Mouse (Mus musculus): Measurements from ENCODE around the gene Agbl3. TPM values are rescaled to one million over a fixed set of nuclear protein-coding genes. Genes with fewer than 3 reads are reported as not detected.

Gene Agbl3
- polyA plus RNA-seq, 1 experiment from 2014 or later, result 16.0 TPM

DNA sequence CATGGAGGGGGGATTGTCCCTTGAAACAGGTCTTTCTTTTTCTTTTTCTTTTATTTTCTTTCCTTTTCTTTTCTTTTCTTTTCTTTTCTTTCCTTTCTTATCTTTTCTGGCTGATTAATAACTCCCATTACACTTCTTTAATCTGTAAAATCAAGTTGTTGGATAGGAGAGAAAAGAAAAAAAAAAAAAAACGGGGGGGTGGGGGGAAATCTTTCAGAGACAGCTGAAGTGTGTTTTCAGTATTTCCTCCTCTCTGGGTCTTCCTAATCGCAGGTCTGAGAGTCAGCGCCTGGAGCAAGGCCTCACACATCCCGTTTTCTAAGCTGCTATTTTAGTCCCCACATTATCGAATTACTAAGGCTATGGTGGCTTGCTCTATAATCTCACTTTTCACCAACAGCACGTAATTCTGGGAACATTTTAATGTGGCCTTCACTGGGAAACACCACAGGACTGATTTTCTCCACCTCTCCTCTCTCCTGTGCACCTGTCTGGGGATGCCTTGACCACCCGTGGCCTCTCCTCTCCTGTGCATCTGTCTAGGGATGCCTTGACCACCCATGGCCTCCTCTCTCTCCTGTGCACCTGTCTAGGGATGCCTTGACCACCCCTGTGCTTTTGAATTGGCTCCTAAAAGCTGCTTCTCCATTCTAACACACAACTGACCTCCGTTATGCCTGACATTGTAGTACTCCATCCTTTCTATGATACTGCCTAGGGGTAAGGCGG, 83.7 kb downstream of the Agbl3 start:
- Histone ChIP-seq H3K27ac (ENCODE audit: low read length) (peak overlapping the region; percentile 84), H3K9me3 (ENCODE audit: low read length) (no peaks in the 10 kb centered on the region), H3K4me3 (ENCODE audit: low read depth, low read length) (peak overlapping the region; percentile 38), H3K4me1 (ENCODE audit: insufficient read depth, low read depth, low read length) (peaks cover 40% of the 10 kb centered on the region), H3K9ac (replicated peaks; ENCODE audit: low read depth) (peak overlapping the region; percentile 27), H3K4me2 (replicated peaks; ENCODE audit: low read depth, low read length) (peak overlapping the region; percentile 49), H3K27me3 (replicated peaks; ENCODE audit: insufficient read depth, low read length) (no peaks in the 10 kb centered on the region), H3K36me3 (ENCODE audit: insufficient read depth, low read length) (no peaks in the 10 kb centered on the region)
- DNase-seq (ENCODE audit: low spot score) (no peak), ATAC-seq (no peak)
- WGBS, result 60% methylated on average over 9 of the region's 9 CpGs
- TF ChIP-seq EP300 (IDR thresholded peaks at IDR 0.05) (no peak), CTCF (IDR thresholded peaks at IDR 0.05) (no peak)

DNA sequence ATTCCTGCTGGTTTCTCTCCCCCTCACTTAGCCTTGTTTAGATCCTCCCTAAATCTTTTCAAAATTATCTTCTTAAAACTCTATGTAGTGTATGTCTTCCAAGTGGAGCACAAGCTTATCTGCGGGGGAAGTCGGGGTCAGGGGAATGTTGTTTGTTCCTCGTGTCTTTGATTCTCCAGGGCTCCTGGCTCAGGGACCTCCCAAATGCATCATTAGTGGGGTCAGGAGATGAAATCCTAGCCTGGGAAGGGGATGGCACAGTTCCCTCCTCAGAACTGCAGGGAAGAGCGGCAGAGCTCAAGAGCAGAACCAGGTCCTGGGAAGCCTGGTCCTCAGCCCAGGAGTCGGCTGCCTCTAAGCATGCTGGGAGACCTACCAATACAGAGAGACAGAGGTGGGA, 85.0 kb downstream of the Agbl3 start:
- H3K4me2 ChIP-seq (replicated peaks; ENCODE audit: low read depth, low read length), result peak overlapping the region; percentile 32
- TF ChIP-seq EP300 (IDR thresholded peaks at IDR 0.05), result no peak
- TF ChIP-seq CTCF (IDR thresholded peaks at IDR 0.05), result no peak
- H3K27ac ChIP-seq (ENCODE audit: low read length), result peak overlapping the region; percentile 95
- no peak overlapping the region for H3K4me3 ChIP-seq (ENCODE audit: low read depth, low read length)
- WGBS, result 27% methylated on average over 5 of the region's 5 CpGs
- no peak for ATAC-seq
- no peaks in the 10 kb centered on the region for H3K27me3 ChIP-seq (replicated peaks; ENCODE audit: insufficient read depth, low read length)
- no peak for DNase-seq (ENCODE audit: low spot score)
- peaks cover 50% of the 10 kb centered on the region for H3K4me1 ChIP-seq (ENCODE audit: insufficient read depth, low read depth, low read length)
- H3K36me3 ChIP-seq (ENCODE audit: insufficient read depth, low read length), result no peaks in the 10 kb centered on the region
- no peaks in the 10 kb centered on the region for H3K9me3 ChIP-seq (ENCODE audit: low read length)
- no peak overlapping the region for H3K9ac ChIP-seq (replicated peaks; ENCODE audit: low read depth)

DNA sequence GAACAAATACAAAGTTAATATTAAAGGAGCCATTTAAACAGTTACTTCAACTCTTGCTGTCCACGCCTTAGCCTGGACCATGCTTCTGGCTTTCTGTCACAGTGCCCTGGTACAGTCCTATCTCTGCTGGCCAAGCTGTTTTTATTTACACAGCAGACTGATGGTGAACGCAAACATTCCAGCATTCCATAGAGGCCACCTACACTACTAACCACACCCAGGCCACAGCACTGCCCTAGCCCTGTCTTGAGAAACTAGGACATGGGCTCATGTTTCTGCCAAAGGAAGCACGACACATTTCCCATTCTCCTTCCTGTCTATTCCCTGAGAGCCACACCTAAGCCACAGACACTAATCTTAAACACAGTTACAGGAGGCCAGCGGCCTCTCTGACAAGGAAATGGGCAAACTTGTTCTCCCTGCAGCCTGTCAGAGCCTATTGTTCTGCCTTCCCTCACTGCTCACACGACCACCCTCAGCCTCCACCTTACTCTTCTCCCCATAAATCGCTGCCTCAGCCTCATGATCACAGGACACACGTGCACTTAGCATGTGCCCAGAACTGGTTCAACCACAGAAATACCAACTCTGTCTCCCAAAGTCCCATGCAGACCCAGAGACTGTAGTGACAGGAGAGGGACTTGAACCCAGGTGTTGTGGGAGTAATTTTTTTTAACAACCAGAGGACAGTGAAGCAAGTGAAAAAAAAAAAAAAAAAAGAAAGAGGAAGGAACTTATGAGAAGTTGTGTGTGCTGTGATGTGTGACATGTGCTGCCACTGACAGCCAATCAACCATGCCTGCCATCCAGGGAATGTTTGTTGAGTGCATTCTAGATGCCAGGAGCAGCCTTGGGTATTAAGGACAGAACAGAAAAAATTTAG, 85.7 kb downstream of the Agbl3 start:
- peaks cover 51% of the 10 kb centered on the region for H3K4me1 ChIP-seq (ENCODE audit: insufficient read depth, low read depth, low read length)
- DNase-seq (ENCODE audit: low spot score), result peak; percentile 92
- H3K4me2 ChIP-seq (replicated peaks; ENCODE audit: low read depth, low read length), result peak overlapping the region; percentile 32; the same call in 1 of the 2 replicates
- H3K9ac ChIP-seq (replicated peaks; ENCODE audit: low read depth), result no peak overlapping the region
- WGBS, result 22% methylated on average over 7 of the region's 7 CpGs
- no peaks in the 10 kb centered on the region for H3K36me3 ChIP-seq (ENCODE audit: insufficient read depth, low read length)
- ATAC-seq, result peak; percentile 90
- no peaks in the 10 kb centered on the region for H3K9me3 ChIP-seq (ENCODE audit: low read length)
- H3K27me3 ChIP-seq (replicated peaks; ENCODE audit: insufficient read depth, low read length), result no peaks in the 10 kb centered on the region
- peak; percentile 97 for TF ChIP-seq EP300 (IDR thresholded peaks at IDR 0.05)
- TF ChIP-seq CTCF (IDR thresholded peaks at IDR 0.05), result no peak
- no peak overlapping the region for H3K4me3 ChIP-seq (ENCODE audit: low read depth, low read length)
- H3K27ac ChIP-seq (ENCODE audit: low read length), result peak overlapping the region; percentile 95

DNA sequence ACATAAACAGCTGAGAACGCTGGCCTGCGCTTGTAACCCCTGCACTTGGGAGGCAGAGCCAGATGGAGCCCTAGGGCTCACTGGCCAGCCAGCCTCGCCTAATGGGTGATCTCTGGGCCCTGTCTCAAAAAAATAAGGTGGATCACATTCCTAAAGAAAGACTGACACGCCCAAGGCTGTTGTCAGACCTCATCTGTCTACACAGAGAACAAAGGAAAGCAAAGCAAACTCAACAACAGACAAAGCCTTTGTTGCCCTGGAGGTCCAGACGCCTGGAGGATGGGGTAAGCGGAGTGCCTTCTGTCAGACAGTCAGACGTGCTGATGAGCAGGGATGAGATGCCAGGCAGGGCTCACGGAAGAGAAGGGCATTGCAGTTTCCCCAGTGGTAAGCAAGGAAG, 86.6 kb downstream of the Agbl3 start:
- Histone ChIP-seq H3K4me2 (replicated peaks; ENCODE audit: low read depth, low read length) (no peak overlapping the region; the same call in 1 of the 2 replicates), H3K9me3 (ENCODE audit: low read length) (no peaks in the 10 kb centered on the region), H3K4me1 (ENCODE audit: insufficient read depth, low read depth, low read length) (peaks cover 51% of the 10 kb centered on the region), H3K36me3 (ENCODE audit: insufficient read depth, low read length) (no peaks in the 10 kb centered on the region), H3K4me3 (ENCODE audit: low read depth, low read length) (no peak overlapping the region), H3K9ac (replicated peaks; ENCODE audit: low read depth) (no peak overlapping the region), H3K27ac (ENCODE audit: low read length) (peak overlapping the region; percentile 95), H3K27me3 (replicated peaks; ENCODE audit: insufficient read depth, low read length) (no peaks in the 10 kb centered on the region)
- DNase-seq (ENCODE audit: low spot score) (peak; percentile 35), ATAC-seq (peak; percentile 3)
- no peak for TF ChIP-seq CTCF (IDR thresholded peaks at IDR 0.05)
- TF ChIP-seq EP300 (IDR thresholded peaks at IDR 0.05), result no peak
- 48% methylated on average over 8 of the region's 8 CpGs for WGBS

DNA sequence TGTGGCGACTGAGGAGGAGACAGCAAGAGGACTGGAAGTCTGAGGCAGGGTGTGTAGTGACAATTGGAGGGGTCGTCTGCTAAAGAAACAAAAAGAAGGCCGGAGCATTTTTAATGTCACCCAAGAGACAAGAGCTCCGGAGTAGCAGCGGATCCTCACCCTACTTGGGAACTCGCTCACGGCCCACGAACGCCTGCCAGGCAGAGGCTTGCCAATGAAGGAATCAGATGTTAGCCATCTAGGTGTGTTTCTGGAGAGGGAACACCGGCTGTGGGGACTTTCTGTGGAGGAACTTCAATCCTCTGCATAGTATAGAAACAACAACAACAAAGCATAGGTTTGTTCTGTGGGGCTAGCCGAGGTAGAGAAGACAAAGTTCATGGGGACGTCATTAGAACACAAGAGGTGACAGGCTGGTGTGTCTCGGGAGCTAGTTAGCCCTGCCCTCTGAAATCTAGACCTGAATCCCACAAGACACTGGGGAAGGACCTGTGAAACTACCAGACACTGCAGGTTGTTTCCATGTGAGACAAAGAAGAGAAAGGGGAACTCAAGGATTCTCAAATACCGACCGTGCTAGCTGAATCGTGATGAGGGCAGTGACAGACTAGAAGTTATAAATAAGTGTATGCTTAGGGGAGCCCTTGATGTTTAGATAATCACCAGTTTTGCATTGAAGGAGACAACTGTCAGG, 87.2 kb downstream of the Agbl3 start:
- ATAC-seq, result no peak
- H3K27me3 ChIP-seq (replicated peaks; ENCODE audit: insufficient read depth, low read length), result no peaks in the 10 kb centered on the region
- peaks cover 51% of the 10 kb centered on the region for H3K4me1 ChIP-seq (ENCODE audit: insufficient read depth, low read depth, low read length)
- no peak for DNase-seq (ENCODE audit: low spot score)
- WGBS, result 79% methylated on average over 16 of the region's 16 CpGs
- H3K9ac ChIP-seq (replicated peaks; ENCODE audit: low read depth), result no peak overlapping the region
- peak overlapping the region; percentile 1; the same call in 1 of the 2 replicates for H3K4me2 ChIP-seq (replicated peaks; ENCODE audit: low read depth, low read length)
- no peaks in the 10 kb centered on the region for H3K9me3 ChIP-seq (ENCODE audit: low read length)
- H3K27ac ChIP-seq (ENCODE audit: low read length), result peak overlapping the region; percentile 95
- H3K4me3 ChIP-seq (ENCODE audit: low read depth, low read length), result no peak overlapping the region
- no peaks in the 10 kb centered on the region for H3K36me3 ChIP-seq (ENCODE audit: insufficient read depth, low read length)
- TF ChIP-seq CTCF (IDR thresholded peaks at IDR 0.05), result no peak
- TF ChIP-seq EP300 (IDR thresholded peaks at IDR 0.05), result no peak

DNA sequence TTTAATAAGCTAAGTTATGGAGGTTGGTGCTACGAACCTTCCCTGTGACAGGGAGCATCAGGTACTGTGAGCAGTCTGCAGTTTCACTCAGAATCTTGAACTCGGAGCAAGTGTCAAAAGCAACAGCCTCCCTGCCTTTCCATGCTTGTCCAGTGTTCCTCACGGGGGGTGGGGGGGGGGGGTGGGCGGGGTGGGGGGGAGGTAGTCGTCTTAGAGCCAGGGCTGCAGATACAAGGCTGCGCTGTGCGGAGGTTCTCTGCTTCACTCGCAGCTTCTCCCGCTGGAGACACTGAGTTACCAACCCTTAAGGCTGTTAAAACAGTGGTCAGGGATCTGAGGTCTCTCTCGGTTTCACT, 87.7 kb downstream of the Agbl3 start:
- DNase-seq (ENCODE audit: low spot score), result no peak
- Histone ChIP-seq H3K36me3 (ENCODE audit: insufficient read depth, low read length) (peaks cover 5% of the 10 kb centered on the region; the same call in 1 of the 2 replicates), H3K9me3 (ENCODE audit: low read length) (no peaks in the 10 kb centered on the region), H3K27ac (ENCODE audit: low read length) (peak overlapping the region; percentile 85), H3K4me3 (ENCODE audit: low read depth, low read length) (no peak overlapping the region), H3K9ac (replicated peaks; ENCODE audit: low read depth) (no peak overlapping the region), H3K4me2 (replicated peaks; ENCODE audit: low read depth, low read length) (no peak overlapping the region), H3K27me3 (replicated peaks; ENCODE audit: insufficient read depth, low read length) (no peaks in the 10 kb centered on the region), H3K4me1 (ENCODE audit: insufficient read depth, low read depth, low read length) (peaks cover 51% of the 10 kb centered on the region)
- 77% methylated on average over 9 of the region's 10 CpGs for WGBS
- no peak for ATAC-seq
- TF ChIP-seq CTCF (IDR thresholded peaks at IDR 0.05) (no peak), EP300 (IDR thresholded peaks at IDR 0.05) (no peak)
